Mouse (Mus musculus): ENCODE measurements around the gene Dennd2c. TPM values are rescaled to one million over a fixed set of nuclear protein-coding genes. Genes with fewer than 3 reads are reported as not detected.

Dennd2c gene
- total and polyA plus RNA-seq, 3 experiments = 0.35 to 14.1 (median 7.2) TPM

DNA sequence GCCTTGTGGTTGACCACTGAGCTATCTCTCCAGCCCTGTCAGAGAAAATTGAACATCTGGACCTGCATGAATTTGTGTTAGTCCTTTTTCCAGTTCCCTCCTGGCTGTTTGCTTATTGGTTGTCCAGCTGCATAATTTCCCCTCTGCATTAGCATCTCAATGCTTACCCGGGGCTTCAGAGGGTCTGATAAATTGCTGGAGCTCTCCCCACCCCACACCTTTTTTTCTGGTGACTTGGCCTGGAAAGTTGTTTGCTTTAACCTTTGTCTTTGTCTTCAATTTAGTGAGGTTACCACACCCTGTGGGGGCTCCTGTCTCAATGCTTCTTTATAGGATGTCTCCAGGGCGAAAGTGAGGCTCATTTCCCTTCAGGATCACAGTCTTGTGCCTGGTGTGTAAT lies 24.8 kb downstream of the Dennd2c start:
- DNase-seq (ENCODE audit: low spot score) (no peak), ATAC-seq (ENCODE audit: extremely low read depth, insufficient number of reproducible peaks, low FRiP score, poor library complexity, severe bottlenecking) (no peak)
- no peak for TF ChIP-seq GATA1 (IDR thresholded peaks at IDR 0.05; ENCODE audit: borderline replicate concordance, low read length)
- Histone ChIP-seq H3K9me3 (replicated peaks) (no peaks in the 10 kb centered on the region), H3K36me3 (replicated peaks) (peaks cover 7% of the 10 kb centered on the region), H3K4me3 (ENCODE audit: low read depth, low read length) (no peak overlapping the region), H3K4me1 (ENCODE audit: insufficient read depth, low read depth, low read length) (peaks cover 32% of the 10 kb centered on the region), H3K27me3 (ENCODE audit: insufficient read depth, low read length) (no peaks in the 10 kb centered on the region)

DNA sequence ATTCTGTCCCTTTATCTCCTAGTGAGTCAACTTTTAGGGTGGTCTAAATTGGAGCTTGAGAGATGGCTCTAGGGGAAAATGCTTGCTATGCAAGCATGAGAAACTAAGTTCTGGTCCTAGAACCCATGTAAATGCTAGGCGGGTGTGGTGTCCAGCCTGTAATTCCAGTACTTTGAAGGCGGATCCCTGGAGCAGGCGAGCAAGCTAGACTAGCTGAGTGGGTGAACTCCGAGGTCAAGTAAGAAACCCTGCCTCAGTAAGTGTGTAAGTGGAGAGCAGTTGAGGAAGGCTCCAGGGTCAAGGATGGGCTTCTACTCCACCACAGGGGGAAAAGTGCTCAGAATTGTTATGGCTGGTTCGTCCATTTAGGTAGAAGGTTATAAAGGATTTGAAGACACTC lies 25.3 kb downstream of the Dennd2c start:
- Histone ChIP-seq H3K27me3 (ENCODE audit: insufficient read depth, low read length) (no peaks in the 10 kb centered on the region), H3K36me3 (replicated peaks) (peaks cover 12% of the 10 kb centered on the region), H3K4me3 (ENCODE audit: low read depth, low read length) (no peak overlapping the region), H3K4me1 (ENCODE audit: insufficient read depth, low read depth, low read length) (peaks cover 32% of the 10 kb centered on the region), H3K9me3 (replicated peaks) (no peaks in the 10 kb centered on the region)
- TF ChIP-seq GATA1 (IDR thresholded peaks at IDR 0.05; ENCODE audit: borderline replicate concordance, low read length) (no peak), TAL1 (conservative IDR thresholded peaks at IDR 0.05; ENCODE audit: low read depth, low read length) (no peak), GATA2 (IDR thresholded peaks at IDR 0.05; ENCODE audit: borderline replicate concordance, low read depth, low read length) (no peak), CTCF (IDR thresholded peaks at IDR 0.05; ENCODE audit: low read depth, low read length) (no peak), POLR2AphosphoS5 (IDR thresholded peaks at IDR 0.05; ENCODE audit: insufficient replicate concordance, low read depth, low read length) (no peak)
- DNase-seq (ENCODE audit: low spot score) (no peak), ATAC-seq (ENCODE audit: extremely low read depth, insufficient number of reproducible peaks, low FRiP score, poor library complexity, severe bottlenecking) (no peak)

DNA sequence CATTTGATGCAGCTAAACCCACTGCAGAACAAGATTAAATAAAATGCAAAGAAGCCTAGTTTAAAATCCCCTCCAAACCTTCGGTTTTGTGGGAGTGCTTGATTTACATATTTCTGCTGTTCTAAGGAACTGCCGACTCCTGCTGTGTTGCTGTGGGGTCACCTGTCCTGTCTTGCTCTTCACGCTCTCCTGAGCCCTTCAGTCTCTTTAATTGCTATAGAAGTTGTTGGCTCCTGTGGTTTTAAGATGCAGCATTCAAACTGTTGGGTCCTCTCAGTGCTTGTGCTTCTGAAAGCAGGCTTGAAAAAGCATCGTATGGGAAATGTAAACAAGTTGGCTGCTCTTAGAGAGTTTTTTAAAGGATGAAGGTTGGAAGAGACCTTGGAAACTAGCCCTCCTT lies 25.8 kb downstream of the Dennd2c start:
- no peaks in the 10 kb centered on the region for H3K27me3 ChIP-seq (ENCODE audit: insufficient read depth, low read length)
- no peak for TF ChIP-seq GATA2 (IDR thresholded peaks at IDR 0.05; ENCODE audit: borderline replicate concordance, low read depth, low read length)
- no peak for TF ChIP-seq POLR2AphosphoS5 (IDR thresholded peaks at IDR 0.05; ENCODE audit: insufficient replicate concordance, low read depth, low read length)
- no peak for TF ChIP-seq GATA1 (IDR thresholded peaks at IDR 0.05; ENCODE audit: borderline replicate concordance, low read length)
- no peak for ATAC-seq (ENCODE audit: extremely low read depth, insufficient number of reproducible peaks, low FRiP score, poor library complexity, severe bottlenecking)
- H3K9me3 ChIP-seq (replicated peaks) = no peaks in the 10 kb centered on the region
- DNase-seq (ENCODE audit: low spot score) = no peak
- H3K4me1 ChIP-seq (ENCODE audit: insufficient read depth, low read depth, low read length) = peaks cover 32% of the 10 kb centered on the region
- H3K36me3 ChIP-seq (replicated peaks) = peaks cover 12% of the 10 kb centered on the region
- no peak overlapping the region for H3K4me3 ChIP-seq (ENCODE audit: low read depth, low read length)

DNA sequence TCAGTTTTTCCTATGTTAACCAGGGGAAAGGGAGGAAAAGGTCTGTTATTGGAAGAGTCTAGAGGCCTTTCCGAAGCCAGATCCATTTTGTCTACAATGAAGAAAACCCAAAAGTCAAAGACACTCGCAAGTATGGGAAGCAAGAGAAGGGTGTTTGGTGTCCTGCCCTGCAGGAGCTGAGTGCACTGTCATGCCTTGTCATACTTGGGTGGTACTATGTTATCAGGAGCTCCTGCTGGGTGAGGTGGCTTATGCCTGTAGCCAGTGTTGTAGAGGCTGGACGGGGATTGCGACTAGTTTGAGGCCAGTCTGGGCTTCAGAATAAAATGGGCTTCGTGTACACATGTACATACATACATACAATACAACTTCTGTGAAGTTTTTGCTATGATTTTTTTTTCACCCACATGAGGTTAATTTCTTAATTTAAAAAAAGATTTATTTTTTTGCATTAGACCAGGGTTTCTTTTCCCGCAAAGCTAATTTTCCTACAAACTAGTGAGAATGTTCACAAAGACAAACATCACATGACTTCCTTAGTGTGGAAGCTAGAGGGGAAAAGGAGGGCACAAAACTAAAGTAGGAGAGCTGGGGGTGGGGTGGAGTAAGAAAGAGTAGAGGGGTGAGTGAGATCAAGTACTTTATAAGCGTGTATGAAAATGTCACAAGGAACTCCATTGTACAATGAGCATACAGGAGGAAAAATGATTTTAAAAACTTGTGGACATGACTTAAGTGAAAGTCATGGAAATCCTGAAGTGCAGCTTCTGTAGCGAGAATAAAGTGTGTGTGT lies 27.2 kb downstream of the Dennd2c start:
- DNase-seq (ENCODE audit: low spot score) (peak; percentile 42), ATAC-seq (ENCODE audit: extremely low read depth, insufficient number of reproducible peaks, low FRiP score, poor library complexity, severe bottlenecking) (peak; percentile 87)
- Histone ChIP-seq H3K4me3 (ENCODE audit: low read depth, low read length) (no peak overlapping the region), H3K36me3 (replicated peaks) (peaks cover 14% of the 10 kb centered on the region), H3K9me3 (replicated peaks) (no peaks in the 10 kb centered on the region), H3K27me3 (ENCODE audit: insufficient read depth, low read length) (no peaks in the 10 kb centered on the region), H3K4me1 (ENCODE audit: insufficient read depth, low read depth, low read length) (peaks cover 29% of the 10 kb centered on the region)
- no peak for TF ChIP-seq GATA2 (IDR thresholded peaks at IDR 0.05; ENCODE audit: borderline replicate concordance, low read depth, low read length)
- TF ChIP-seq TAL1 (conservative IDR thresholded peaks at IDR 0.05; ENCODE audit: low read depth, low read length) = peak; percentile 36; the same call in 1 of the 2 replicates

DNA sequence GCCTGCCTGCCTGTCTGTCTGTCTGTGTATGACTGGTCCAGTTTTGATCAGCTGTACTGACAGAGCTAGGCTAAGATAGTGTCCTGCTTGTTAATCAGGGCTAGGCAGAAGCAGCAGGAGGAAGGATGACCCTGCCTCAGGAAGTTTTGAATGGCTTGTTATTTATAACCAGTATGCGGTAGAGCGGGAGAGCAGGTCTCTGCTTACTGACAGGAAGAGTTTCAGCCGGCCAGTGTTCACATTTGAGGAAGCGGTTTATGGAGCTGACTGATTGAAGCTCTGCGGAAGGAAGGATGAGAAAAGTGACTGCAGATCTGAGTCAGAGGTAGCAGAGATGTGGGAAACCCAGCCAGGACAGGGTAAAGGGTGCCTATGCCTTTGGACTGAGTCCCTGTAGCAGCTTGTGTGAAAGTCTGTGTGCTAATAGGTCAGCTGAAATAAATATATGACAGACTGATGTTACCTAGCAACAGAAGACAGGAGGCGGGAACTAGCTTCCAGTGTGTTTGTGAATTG lies 27.9 kb downstream of the Dennd2c start:
- Histone ChIP-seq H3K9me3 (replicated peaks) (no peaks in the 10 kb centered on the region), H3K4me1 (ENCODE audit: insufficient read depth, low read depth, low read length) (peaks cover 29% of the 10 kb centered on the region), H3K36me3 (replicated peaks) (peaks cover 14% of the 10 kb centered on the region), H3K4me3 (ENCODE audit: low read depth, low read length) (no peak overlapping the region), H3K27me3 (ENCODE audit: insufficient read depth, low read length) (no peaks in the 10 kb centered on the region)
- TF ChIP-seq POLR2AphosphoS5 (IDR thresholded peaks at IDR 0.05; ENCODE audit: insufficient replicate concordance, low read depth, low read length) (no peak), GATA2 (IDR thresholded peaks at IDR 0.05; ENCODE audit: borderline replicate concordance, low read depth, low read length) (no peak), TAL1 (conservative IDR thresholded peaks at IDR 0.05; ENCODE audit: low read depth, low read length) (no peak), CTCF (IDR thresholded peaks at IDR 0.05; ENCODE audit: low read depth, low read length) (no peak), GATA1 (IDR thresholded peaks at IDR 0.05; ENCODE audit: borderline replicate concordance, low read length) (no peak)
- peak; percentile 63 for ATAC-seq (ENCODE audit: extremely low read depth, insufficient number of reproducible peaks, low FRiP score, poor library complexity, severe bottlenecking)
- peak; percentile 5 for DNase-seq (ENCODE audit: low spot score)

DNA sequence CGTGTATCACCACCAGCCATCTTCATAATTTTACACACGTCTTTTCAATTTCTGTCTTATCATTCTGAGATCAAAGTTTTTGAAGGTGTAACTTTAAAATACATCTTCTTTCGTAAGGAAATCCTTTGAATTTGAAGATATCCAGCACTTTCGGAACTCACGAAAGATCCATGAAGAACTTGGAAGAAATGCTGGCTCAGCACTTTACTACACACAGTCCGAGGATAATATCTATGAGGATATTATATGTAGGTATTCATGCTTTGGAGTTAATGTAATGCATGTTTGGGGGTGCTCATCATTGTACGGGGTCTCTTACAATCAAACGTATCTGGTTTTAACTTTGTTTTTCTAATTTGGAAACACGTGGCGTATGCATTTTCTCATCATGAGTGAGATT lies 30.7 kb downstream of the Dennd2c start:
- peaks cover 21% of the 10 kb centered on the region for H3K36me3 ChIP-seq (replicated peaks)
- H3K4me1 ChIP-seq (ENCODE audit: insufficient read depth, low read depth, low read length) = peaks cover 24% of the 10 kb centered on the region
- no peak for TF ChIP-seq GATA2 (IDR thresholded peaks at IDR 0.05; ENCODE audit: borderline replicate concordance, low read depth, low read length)
- no peak for TF ChIP-seq GATA1 (IDR thresholded peaks at IDR 0.05; ENCODE audit: borderline replicate concordance, low read length)
- TF ChIP-seq POLR2AphosphoS5 (IDR thresholded peaks at IDR 0.05; ENCODE audit: insufficient replicate concordance, low read depth, low read length) = no peak
- no peak for TF ChIP-seq CTCF (IDR thresholded peaks at IDR 0.05; ENCODE audit: low read depth, low read length)
- no peak for TF ChIP-seq TAL1 (conservative IDR thresholded peaks at IDR 0.05; ENCODE audit: low read depth, low read length)
- ATAC-seq (ENCODE audit: extremely low read depth, insufficient number of reproducible peaks, low FRiP score, poor library complexity, severe bottlenecking) (no peak), DNase-seq (ENCODE audit: low spot score) (no peak)
- H3K4me3 ChIP-seq (ENCODE audit: low read depth, low read length) = no peak overlapping the region
- no peaks in the 10 kb centered on the region for H3K9me3 ChIP-seq (replicated peaks)
- H3K27me3 ChIP-seq (ENCODE audit: insufficient read depth, low read length) = no peaks in the 10 kb centered on the region

All from G1E (cell line).